Mouse (Mus musculus): ENCODE data around the gene Zfp74. TPM values are rescaled to one million over a fixed set of nuclear protein-coding genes. Genes with fewer than 3 reads are reported as not detected.

Zfp74 gene
- polyA plus RNA-seq (2015; fragmentation: Nextera tagmentation; extraction: Ambion mirVana) = 19.9 and 20.5 TPM in 2 replicates

- Histone ChIP-seq H3K4me3 (replicated peaks) (peak within 1 kb of the TSS; percentile 76), H3K27ac (peak within 1 kb of the TSS; percentile 94), H3K27me3 (no peaks in the 10 kb centered on the region), H3K9me3 (no peaks in the 10 kb centered on the region), H3K9ac (replicated peaks) (peak within 1 kb of the TSS; percentile 84), H3K4me1 (replicated peaks) (peaks cover 8% of the 10 kb centered on the region), H3K36me3 (peaks cover 24% of the 10 kb centered on the region), H3K4me2 (replicated peaks) (peak within 1 kb of the TSS; percentile 58)
- 1% methylated on average over 52 of the region's 52 CpGs for WGBS
- ATAC-seq = peak; percentile 98
These were observed at the start of gene Zfp74 for GRCm38 (mm10) chr7:29953513-29954401. Gene Zfp74, minus strand, starts transcription at chr7:29954089.

GRCm38 (mm10) chr7:30000601-30001000 lies 46.7 kb upstream of the Zfp74 start:
- Histone ChIP-seq H3K27ac (no peak overlapping the region), H3K36me3 (peaks cover 71% of the 10 kb centered on the region), H3K9ac (replicated peaks) (no peak overlapping the region), H3K27me3 (no peaks in the 10 kb centered on the region), H3K4me3 (replicated peaks) (no peak overlapping the region), H3K4me1 (replicated peaks) (no peaks in the 10 kb centered on the region), H3K9me3 (no peaks in the 10 kb centered on the region), H3K4me2 (replicated peaks) (no peak overlapping the region)
- ATAC-seq = no peak
- 93% methylated on average over 5 of the region's 5 CpGs for WGBS

- 96% methylated on average over 8 of the region's 8 CpGs for WGBS
- Histone ChIP-seq H3K9ac (replicated peaks) (no peak overlapping the region), H3K4me1 (replicated peaks) (no peaks in the 10 kb centered on the region), H3K27me3 (no peaks in the 10 kb centered on the region), H3K4me3 (replicated peaks) (no peak overlapping the region), H3K27ac (no peak overlapping the region), H3K9me3 (peaks cover 5% of the 10 kb centered on the region; the same call in 1 of the 2 replicates), H3K36me3 (peaks cover 86% of the 10 kb centered on the region), H3K4me2 (replicated peaks) (no peak overlapping the region)
- ATAC-seq = no peak
These were observed 41.2 kb upstream of the Zfp74 start for GRCm38 (mm10) chr7:29995134-29995533.

- no peak overlapping the region for H3K27ac ChIP-seq
- 97% methylated on average over 9 of the region's 9 CpGs for WGBS
- no peak overlapping the region for H3K4me2 ChIP-seq (replicated peaks)
- H3K9me3 ChIP-seq = peaks cover 5% of the 10 kb centered on the region; the same call in 1 of the 2 replicates
- H3K27me3 ChIP-seq = no peaks in the 10 kb centered on the region
- H3K4me1 ChIP-seq (replicated peaks) = no peaks in the 10 kb centered on the region
- ATAC-seq = no peak
- peaks cover 80% of the 10 kb centered on the region for H3K36me3 ChIP-seq
- no peak overlapping the region for H3K9ac ChIP-seq (replicated peaks)
- H3K4me3 ChIP-seq (replicated peaks) = no peak overlapping the region
These were observed 39.5 kb upstream of the Zfp74 start for GRCm38 (mm10) chr7:29993340-29993739.

GRCm38 (mm10) chr7:29992698-29993097 lies 38.8 kb upstream of the Zfp74 start:
- Histone ChIP-seq H3K27me3 (no peaks in the 10 kb centered on the region), H3K4me1 (replicated peaks) (no peaks in the 10 kb centered on the region), H3K36me3 (peaks cover 80% of the 10 kb centered on the region), H3K9ac (replicated peaks) (no peak overlapping the region), H3K27ac (no peak overlapping the region), H3K4me3 (replicated peaks) (no peak overlapping the region), H3K4me2 (replicated peaks) (no peak overlapping the region), H3K9me3 (peaks cover 5% of the 10 kb centered on the region; the same call in 1 of the 2 replicates)
- WGBS = 96% methylated on average over 8 of the region's 8 CpGs
- ATAC-seq = no peak

- no peaks in the 10 kb centered on the region for H3K27me3 ChIP-seq
- H3K9me3 ChIP-seq = no peaks in the 10 kb centered on the region
- peaks cover 63% of the 10 kb centered on the region for H3K36me3 ChIP-seq
- H3K4me3 ChIP-seq (replicated peaks) = no peak overlapping the region
- H3K27ac ChIP-seq = no peak overlapping the region
- 92% methylated on average over 11 of the region's 11 CpGs for WGBS
- no peak overlapping the region for H3K4me2 ChIP-seq (replicated peaks)
- peaks cover 17% of the 10 kb centered on the region for H3K4me1 ChIP-seq (replicated peaks)
- no peak for ATAC-seq
- no peak overlapping the region for H3K9ac ChIP-seq (replicated peaks)
These were observed 35.1 kb upstream of the Zfp74 start for GRCm38 (mm10) chr7:29989031-29989430.

- peaks cover 52% of the 10 kb centered on the region for H3K36me3 ChIP-seq
- WGBS = 97% methylated on average over 5 of the region's 5 CpGs
These were observed 33.7 kb upstream of the Zfp74 start for GRCm38 (mm10) chr7:29987551-29987950.

GRCm38 (mm10) chr7:29986101-29986500 lies 32.2 kb upstream of the Zfp74 start:
- no peaks in the 10 kb centered on the region for H3K27me3 ChIP-seq
- WGBS = 94% methylated on average over 8 of the region's 8 CpGs
- H3K36me3 ChIP-seq = peaks cover 39% of the 10 kb centered on the region
- no peak overlapping the region for H3K4me3 ChIP-seq (replicated peaks)
- H3K9me3 ChIP-seq = no peaks in the 10 kb centered on the region
- no peak overlapping the region for H3K4me2 ChIP-seq (replicated peaks)
- H3K9ac ChIP-seq (replicated peaks) = no peak overlapping the region
- peaks cover 29% of the 10 kb centered on the region for H3K4me1 ChIP-seq (replicated peaks)
- H3K27ac ChIP-seq = no peak overlapping the region
- ATAC-seq = no peak

More at GRCm38 (mm10) chr7:29987551-29987950, 33.7 kb upstream of the Zfp74 start:
- H3K4me3 ChIP-seq (replicated peaks) = no peak overlapping the region
- H3K4me1 ChIP-seq (replicated peaks) = peaks cover 25% of the 10 kb centered on the region
- H3K4me2 ChIP-seq (replicated peaks) = no peak overlapping the region
- H3K9me3 ChIP-seq = no peaks in the 10 kb centered on the region
- no peaks in the 10 kb centered on the region for H3K27me3 ChIP-seq
- no peak overlapping the region for H3K27ac ChIP-seq
- ATAC-seq = no peak
- no peak overlapping the region for H3K9ac ChIP-seq (replicated peaks)

- H3K36me3 ChIP-seq = peaks cover 23% of the 10 kb centered on the region
- no peaks in the 10 kb centered on the region for H3K9me3 ChIP-seq
- H3K4me2 ChIP-seq (replicated peaks) = peak within 1 kb of the TSS; percentile 69
- peak within 1 kb of the TSS; percentile 91 for H3K9ac ChIP-seq (replicated peaks)
- peaks cover 29% of the 10 kb centered on the region for H3K4me1 ChIP-seq (replicated peaks)
- H3K4me3 ChIP-seq (replicated peaks) = peak within 1 kb of the TSS; percentile 92
- WGBS = under 1% methylated on average over 62 of the region's 62 CpGs
- H3K27ac ChIP-seq = peak within 1 kb of the TSS; percentile 92
- no peaks in the 10 kb centered on the region for H3K27me3 ChIP-seq
- ATAC-seq = peak; percentile 99
These were observed 29.9 kb upstream of the Zfp74 start, which contains the start of gene Zfp568 for GRCm38 (mm10) chr7:29983690-29984380. Gene Zfp568, plus strand, starts transcription at chr7:29983955.

- peak overlapping the region; percentile 91 for H3K9ac ChIP-seq (replicated peaks)
- peak overlapping the region; percentile 92 for H3K4me3 ChIP-seq (replicated peaks)
- WGBS = under 1% methylated on average over 8 of the region's 8 CpGs
These were observed 29.4 kb upstream of the Zfp74 start for GRCm38 (mm10) chr7:29983340-29983689.

GRCm38 (mm10) chr7:29982931-29983330 lies 29.0 kb upstream of the Zfp74 start:
- peak overlapping the region; percentile 92 for H3K27ac ChIP-seq
- peaks cover 17% of the 10 kb centered on the region for H3K36me3 ChIP-seq
- H3K9ac ChIP-seq (replicated peaks) = peak overlapping the region; percentile 91
- H3K9me3 ChIP-seq = no peaks in the 10 kb centered on the region
- no peak for ATAC-seq
- H3K4me1 ChIP-seq (replicated peaks) = peaks cover 29% of the 10 kb centered on the region
- WGBS = 21% methylated on average over 6 of the region's 6 CpGs
- H3K27me3 ChIP-seq = no peaks in the 10 kb centered on the region
- peak overlapping the region; percentile 92 for H3K4me3 ChIP-seq (replicated peaks)
- H3K4me2 ChIP-seq (replicated peaks) = peak overlapping the region; percentile 69

More at GRCm38 (mm10) chr7:29983340-29983689, 29.4 kb upstream of the Zfp74 start:
- no peak; the same call in 1 of the 2 replicates for ATAC-seq
- Histone ChIP-seq H3K4me1 (replicated peaks) (peaks cover 29% of the 10 kb centered on the region), H3K27ac (peak overlapping the region; percentile 92), H3K9me3 (no peaks in the 10 kb centered on the region), H3K27me3 (no peaks in the 10 kb centered on the region), H3K36me3 (peaks cover 20% of the 10 kb centered on the region), H3K4me2 (replicated peaks) (peak overlapping the region; percentile 69)

- no peaks in the 10 kb centered on the region for H3K9me3 ChIP-seq
- peaks cover 11% of the 10 kb centered on the region for H3K36me3 ChIP-seq
- no peak overlapping the region for H3K4me3 ChIP-seq (replicated peaks)
- no peak overlapping the region for H3K27ac ChIP-seq
- 80% methylated on average over 4 of the region's 4 CpGs for WGBS
- H3K9ac ChIP-seq (replicated peaks) = no peak overlapping the region
- no peaks in the 10 kb centered on the region for H3K27me3 ChIP-seq
- peak overlapping the region; percentile 69 for H3K4me2 ChIP-seq (replicated peaks)
- H3K4me1 ChIP-seq (replicated peaks) = peaks cover 29% of the 10 kb centered on the region
- ATAC-seq = no peak
These were observed 28.5 kb upstream of the Zfp74 start for GRCm38 (mm10) chr7:29982341-29982740.

Measured in midbrain, embryonic 13.5 days (tissue).